Mouse (Mus musculus): Measurements from ENCODE around the gene Cdc42. TPM values are rescaled to one million over a fixed set of nuclear protein-coding genes. Genes with fewer than 3 reads are reported as not detected.
A peak's percentile ranks its signal among the peaks of the same experiment; 100 is the strongest.

The Cdc42 gene
- polyA plus RNA-seq, 1 experiment from 2014 or later = 669 TPM

GRCm38 (mm10) chr4:137342816-137343215 lies 14.7 kb downstream of the Cdc42 start:
- no peak for ATAC-seq (ENCODE audit: insufficient number of reproducible peaks, insufficient read depth, low FRiP score, low TSS enrichment)
- Histone ChIP-seq H3K27me3 (no peaks in the 10 kb centered on the region), H3K4me2 (replicated peaks) (no peak overlapping the region), H3K9ac (no peak overlapping the region), H3K4me3 (no peak overlapping the region), H3K4me1 (no peaks in the 10 kb centered on the region; the same call in 1 of the 2 replicates), H3K27ac (no peak overlapping the region), H3K36me3 (peaks cover 5% of the 10 kb centered on the region; the same call in 1 of the 2 replicates), H3K9me3 (no peaks in the 10 kb centered on the region)
- WGBS = 88% methylated on average over 1 of the region's 1 CpGs

- peaks cover 11% of the 10 kb centered on the region for H3K36me3 ChIP-seq
- WGBS = 84% methylated on average over 1 of the region's 1 CpGs
- no peaks in the 10 kb centered on the region for H3K9me3 ChIP-seq
- H3K27ac ChIP-seq = no peak overlapping the region
- no peak for ATAC-seq (ENCODE audit: insufficient number of reproducible peaks, insufficient read depth, low FRiP score, low TSS enrichment)
- H3K4me3 ChIP-seq = no peak overlapping the region
- no peak overlapping the region for H3K4me2 ChIP-seq (replicated peaks)
- H3K9ac ChIP-seq = no peak overlapping the region
- H3K27me3 ChIP-seq = no peaks in the 10 kb centered on the region
- H3K4me1 ChIP-seq = no peaks in the 10 kb centered on the region; the same call in 1 of the 2 replicates
Measured at GRCm38 (mm10) chr4:137339415-137339814, 18.1 kb downstream of the Cdc42 start.

GRCm38 (mm10) chr4:137336468-137336867 lies 21.1 kb downstream of the Cdc42 start:
- H3K9me3 ChIP-seq = no peaks in the 10 kb centered on the region
- H3K4me3 ChIP-seq = no peak overlapping the region
- H3K9ac ChIP-seq = no peak overlapping the region
- no peak for ATAC-seq (ENCODE audit: insufficient number of reproducible peaks, insufficient read depth, low FRiP score, low TSS enrichment)
- H3K4me1 ChIP-seq = no peaks in the 10 kb centered on the region; the same call in 1 of the 2 replicates
- H3K27ac ChIP-seq = no peak overlapping the region
- H3K4me2 ChIP-seq (replicated peaks) = no peak overlapping the region
- H3K27me3 ChIP-seq = no peaks in the 10 kb centered on the region
- peaks cover 31% of the 10 kb centered on the region for H3K36me3 ChIP-seq
- WGBS = 90% methylated on average over 5 of the region's 5 CpGs

- H3K9ac ChIP-seq = no peak overlapping the region
- no peaks in the 10 kb centered on the region for H3K27me3 ChIP-seq
- no peaks in the 10 kb centered on the region for H3K9me3 ChIP-seq
- H3K4me1 ChIP-seq = no peaks in the 10 kb centered on the region
- no peak overlapping the region for H3K4me3 ChIP-seq
- no peak for ATAC-seq (ENCODE audit: insufficient number of reproducible peaks, insufficient read depth, low FRiP score, low TSS enrichment)
- peaks cover 61% of the 10 kb centered on the region for H3K36me3 ChIP-seq
- H3K27ac ChIP-seq = no peak overlapping the region
- no peak overlapping the region for H3K4me2 ChIP-seq (replicated peaks)
Measured at GRCm38 (mm10) chr4:137332051-137332450, 25.5 kb downstream of the Cdc42 start.

GRCm38 (mm10) chr4:137326494-137326893 lies 31.0 kb downstream of the Cdc42 start:
- 84% methylated on average over 3 of the region's 3 CpGs for WGBS
- H3K36me3 ChIP-seq = peaks cover 62% of the 10 kb centered on the region
- H3K9me3 ChIP-seq = no peaks in the 10 kb centered on the region
- H3K27me3 ChIP-seq = no peaks in the 10 kb centered on the region
- no peak overlapping the region for H3K9ac ChIP-seq
- no peak overlapping the region for H3K27ac ChIP-seq
- ATAC-seq (ENCODE audit: insufficient number of reproducible peaks, insufficient read depth, low FRiP score, low TSS enrichment) = no peak
- H3K4me2 ChIP-seq (replicated peaks) = no peak overlapping the region
- H3K4me3 ChIP-seq = no peak overlapping the region
- H3K4me1 ChIP-seq = no peaks in the 10 kb centered on the region

- 87% methylated on average over 6 of the region's 6 CpGs for WGBS
- ATAC-seq (ENCODE audit: insufficient number of reproducible peaks, insufficient read depth, low FRiP score, low TSS enrichment) = no peak
- peaks cover 63% of the 10 kb centered on the region for H3K36me3 ChIP-seq
Measured at GRCm38 (mm10) chr4:137324926-137325325, 32.6 kb downstream of the Cdc42 start.

GRCm38 (mm10) chr4:137316027-137316770 lies 41.3 kb downstream of the Cdc42 start:
- Histone ChIP-seq H3K4me2 (replicated peaks) (no peak overlapping the region), H3K4me3 (no peak overlapping the region), H3K9ac (no peak overlapping the region), H3K36me3 (peaks cover 34% of the 10 kb centered on the region), H3K9me3 (no peaks in the 10 kb centered on the region), H3K27ac (0 out of 2 replicates have a peak overlapping the region, but pooled peaks have one; percentile 9), H3K4me1 (no peaks in the 10 kb centered on the region), H3K27me3 (no peaks in the 10 kb centered on the region)
- ATAC-seq (ENCODE audit: insufficient number of reproducible peaks, insufficient read depth, low FRiP score, low TSS enrichment) = no peak
- 81% methylated on average over 4 of the region's 4 CpGs for WGBS

More at GRCm38 (mm10) chr4:137324926-137325325, 32.6 kb downstream of the Cdc42 start:
- no peak overlapping the region for H3K4me3 ChIP-seq
- H3K27ac ChIP-seq = no peak overlapping the region
- H3K9me3 ChIP-seq = no peaks in the 10 kb centered on the region
- H3K4me2 ChIP-seq (replicated peaks) = no peak overlapping the region
- no peaks in the 10 kb centered on the region for H3K4me1 ChIP-seq
- H3K9ac ChIP-seq = no peak overlapping the region
- H3K27me3 ChIP-seq = no peaks in the 10 kb centered on the region

- no peak for ATAC-seq (ENCODE audit: insufficient number of reproducible peaks, insufficient read depth, low FRiP score, low TSS enrichment)
- no peaks in the 10 kb centered on the region for H3K4me1 ChIP-seq
- H3K36me3 ChIP-seq = peaks cover 29% of the 10 kb centered on the region
- no peaks in the 10 kb centered on the region for H3K9me3 ChIP-seq
- no peaks in the 10 kb centered on the region for H3K27me3 ChIP-seq
- H3K9ac ChIP-seq = no peak overlapping the region
- H3K4me2 ChIP-seq (replicated peaks) = no peak overlapping the region
- H3K27ac ChIP-seq = no peak overlapping the region
- H3K4me3 ChIP-seq = no peak overlapping the region
- 91% methylated on average over 2 of the region's 2 CpGs for WGBS
Measured at GRCm38 (mm10) chr4:137315061-137315460, 42.5 kb downstream of the Cdc42 start.

- no peaks in the 10 kb centered on the region for H3K9me3 ChIP-seq
- H3K27ac ChIP-seq = no peak overlapping the region
- no peak overlapping the region for H3K4me2 ChIP-seq (replicated peaks)
- no peaks in the 10 kb centered on the region for H3K4me1 ChIP-seq
- H3K4me3 ChIP-seq = no peak overlapping the region
- ATAC-seq (ENCODE audit: insufficient number of reproducible peaks, insufficient read depth, low FRiP score, low TSS enrichment) = peak; percentile 23; the same call in 1 of the 2 replicates
- peaks cover 24% of the 10 kb centered on the region for H3K36me3 ChIP-seq
- H3K27me3 ChIP-seq = no peaks in the 10 kb centered on the region
- no peak overlapping the region for H3K9ac ChIP-seq
- 62% methylated on average over 6 of the region's 6 CpGs for WGBS
Measured at GRCm38 (mm10) chr4:137314561-137314960, 43.0 kb downstream of the Cdc42 start.

- WGBS = 54% methylated on average over 2 of the region's 2 CpGs
Measured at GRCm38 (mm10) chr4:137313511-137313910, 44.0 kb downstream of the Cdc42 start.

GRCm38 (mm10) chr4:137308377-137308776 lies 49.1 kb downstream of the Cdc42 start:
- Histone ChIP-seq H3K36me3 (no peaks in the 10 kb centered on the region), H3K4me2 (replicated peaks) (no peak overlapping the region), H3K27me3 (no peaks in the 10 kb centered on the region), H3K9me3 (no peaks in the 10 kb centered on the region), H3K4me3 (no peak overlapping the region), H3K4me1 (peaks cover 8% of the 10 kb centered on the region; the same call in 1 of the 2 replicates), H3K27ac (no peak overlapping the region), H3K9ac (no peak overlapping the region)
- WGBS = 50% methylated on average over 5 of the region's 5 CpGs
- ATAC-seq (ENCODE audit: insufficient number of reproducible peaks, insufficient read depth, low FRiP score, low TSS enrichment) = no peak

More at GRCm38 (mm10) chr4:137313511-137313910, 44.0 kb downstream of the Cdc42 start:
- Histone ChIP-seq H3K4me2 (replicated peaks) (no peak overlapping the region), H3K9me3 (no peaks in the 10 kb centered on the region), H3K27me3 (no peaks in the 10 kb centered on the region), H3K9ac (no peak overlapping the region), H3K36me3 (peaks cover 16% of the 10 kb centered on the region; the same call in 1 of the 2 replicates), H3K27ac (no peak overlapping the region), H3K4me1 (no peaks in the 10 kb centered on the region), H3K4me3 (no peak overlapping the region)
- no peak for ATAC-seq (ENCODE audit: insufficient number of reproducible peaks, insufficient read depth, low FRiP score, low TSS enrichment)

GRCm38 (mm10) chr4:137306991-137307706 lies 50.4 kb downstream of the Cdc42 start:
- Histone ChIP-seq H3K27me3 (no peaks in the 10 kb centered on the region), H3K36me3 (no peaks in the 10 kb centered on the region), H3K4me2 (replicated peaks) (no peak overlapping the region), H3K9me3 (no peaks in the 10 kb centered on the region), H3K4me1 (peaks cover 8% of the 10 kb centered on the region; the same call in 1 of the 2 replicates), H3K9ac (no peak overlapping the region), H3K4me3 (no peak overlapping the region), H3K27ac (no peak overlapping the region)
- 80% methylated on average over 19 of the region's 19 CpGs for WGBS
- ATAC-seq (ENCODE audit: insufficient number of reproducible peaks, insufficient read depth, low FRiP score, low TSS enrichment) = no peak
